Mouse (Mus musculus): ENCODE measurements around the gene Zcchc3. TPM values are rescaled to one million over a fixed set of nuclear protein-coding genes. Genes with fewer than 3 reads are reported as not detected.

Zcchc3 gene
- 47.7 and 49.8 TPM in 2 replicates for polyA plus RNA-seq (2016; fragmentation: Nextera tagmentation; extraction: Ambion mirVana)

GRCm38 (mm10) chr2:152414591-152415165 is at the start of gene Zcchc3:
Gene Zcchc3, minus strand, starts transcription at chr2:152415027.
- peak; percentile 93 for DNase-seq (ENCODE audit: low spot score)
- WGBS = under 1% methylated on average over 65 of the region's 65 CpGs
- Histone ChIP-seq H3K27me3 (ENCODE audit: low read depth, poor library complexity, severe bottlenecking) (no peaks in the 10 kb centered on the region), H3K4me1 (peaks cover 45% of the 10 kb centered on the region), H3K36me3 (peaks cover 8% of the 10 kb centered on the region; the same call in 1 of the 2 replicates), H3K9me3 (replicated peaks) (peaks cover 7% of the 10 kb centered on the region; the same call in 1 of the 2 replicates), H3K4me3 (peak within 1 kb of the TSS; percentile 84), H3K27ac (replicated peaks) (peak within 1 kb of the TSS; percentile 98)

- Histone ChIP-seq H3K4me1 (no peaks in the 10 kb centered on the region), H3K9me3 (replicated peaks) (no peaks in the 10 kb centered on the region), H3K27ac (replicated peaks) (no peak overlapping the region), H3K36me3 (no peaks in the 10 kb centered on the region), H3K4me3 (no peak overlapping the region), H3K27me3 (ENCODE audit: low read depth, poor library complexity, severe bottlenecking) (no peaks in the 10 kb centered on the region)
- whole genome bisulfite sequencing = 85% methylated on average over 13 of the region's 13 CpGs
- DNase-seq (ENCODE audit: low spot score) = no peak
Observed at GRCm38 (mm10) chr2:152459241-152459640, 44.4 kb upstream of the Zcchc3 start.

GRCm38 (mm10) chr2:152452101-152452781 is 37.4 kb upstream of the Zcchc3 start:
- peaks cover 11% of the 10 kb centered on the region for H3K4me1 ChIP-seq
- DNase-seq (ENCODE audit: low spot score) = no peak
- no peak overlapping the region for H3K27ac ChIP-seq (replicated peaks)
- H3K9me3 ChIP-seq (replicated peaks) = no peaks in the 10 kb centered on the region
- no peaks in the 10 kb centered on the region for H3K36me3 ChIP-seq
- H3K27me3 ChIP-seq (ENCODE audit: low read depth, poor library complexity, severe bottlenecking) = no peaks in the 10 kb centered on the region
- 79% methylated on average over 4 of the region's 4 CpGs for WGBS
- H3K4me3 ChIP-seq = no peak overlapping the region

GRCm38 (mm10) chr2:152450241-152450640 is 35.4 kb upstream of the Zcchc3 start:
- H3K36me3 ChIP-seq = no peaks in the 10 kb centered on the region
- no peak overlapping the region for H3K4me3 ChIP-seq
- DNase-seq (ENCODE audit: low spot score) = peak; percentile 59
- peaks cover 15% of the 10 kb centered on the region for H3K4me1 ChIP-seq
- no peak overlapping the region for H3K27ac ChIP-seq (replicated peaks)
- no peaks in the 10 kb centered on the region for H3K27me3 ChIP-seq (ENCODE audit: low read depth, poor library complexity, severe bottlenecking)
- WGBS = 8% methylated on average over 5 of the region's 5 CpGs
- H3K9me3 ChIP-seq (replicated peaks) = no peaks in the 10 kb centered on the region

GRCm38 (mm10) chr2:152447461-152447860 is 32.6 kb upstream of the Zcchc3 start:
- no peaks in the 10 kb centered on the region for H3K27me3 ChIP-seq (ENCODE audit: low read depth, poor library complexity, severe bottlenecking)
- 61% methylated on average over 5 of the region's 5 CpGs for WGBS
- H3K4me1 ChIP-seq = peaks cover 18% of the 10 kb centered on the region
- H3K9me3 ChIP-seq (replicated peaks) = no peaks in the 10 kb centered on the region
- no peaks in the 10 kb centered on the region for H3K36me3 ChIP-seq
- no peak overlapping the region for H3K4me3 ChIP-seq
- no peak overlapping the region for H3K27ac ChIP-seq (replicated peaks)
- no peak for DNase-seq (ENCODE audit: low spot score)

DNA sequence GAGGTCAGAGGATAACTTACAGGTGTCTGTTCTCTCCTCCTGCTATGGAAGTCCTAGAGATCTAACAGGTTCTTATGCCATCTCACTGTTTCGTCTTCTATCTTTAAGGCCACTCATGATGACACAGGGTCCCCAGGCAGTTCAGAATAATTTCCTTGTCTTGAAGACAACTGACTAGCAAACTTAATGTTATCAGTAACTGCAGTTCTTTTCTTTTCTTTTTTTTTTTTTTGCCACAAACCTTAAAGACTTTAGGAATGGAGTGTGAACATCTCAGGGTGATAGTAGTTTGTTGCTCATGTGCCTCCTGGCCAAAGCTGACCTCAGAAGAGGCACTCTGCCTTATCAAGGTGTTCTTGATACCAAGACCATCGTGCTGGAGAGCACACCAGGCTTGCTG is 31.8 kb upstream of the Zcchc3 start:
- no peaks in the 10 kb centered on the region for H3K27me3 ChIP-seq (ENCODE audit: low read depth, poor library complexity, severe bottlenecking)
- no peak overlapping the region for H3K27ac ChIP-seq (replicated peaks)
- H3K4me3 ChIP-seq = no peak overlapping the region
- no peaks in the 10 kb centered on the region for H3K9me3 ChIP-seq (replicated peaks)
- no peaks in the 10 kb centered on the region for H3K36me3 ChIP-seq
- H3K4me1 ChIP-seq = peaks cover 18% of the 10 kb centered on the region
- 79% methylated on average over 2 of the region's 2 CpGs for WGBS
- no peak for DNase-seq (ENCODE audit: low spot score)

DNA sequence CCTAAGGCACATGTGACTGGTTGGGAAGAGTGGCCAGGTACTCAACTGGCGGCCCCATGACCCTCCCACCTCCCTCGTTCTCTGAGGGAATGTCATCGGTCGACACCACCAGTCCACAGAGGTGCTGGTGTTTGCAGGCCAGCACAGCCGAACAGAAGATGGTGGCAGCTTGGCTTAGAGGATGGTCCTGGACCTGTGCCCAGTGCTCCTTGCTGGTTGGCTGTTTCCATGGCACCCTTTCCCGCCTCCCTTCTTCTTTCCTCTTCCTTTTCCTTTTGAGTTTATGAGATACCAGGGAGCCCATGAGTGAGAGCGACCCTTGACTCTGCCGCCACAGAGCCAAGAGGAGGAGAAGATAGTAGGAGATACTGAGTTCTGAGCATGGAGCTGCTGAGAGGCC is 28.5 kb upstream of the Zcchc3 start:
- WGBS = 90% methylated on average over 8 of the region's 8 CpGs
- Histone ChIP-seq H3K36me3 (no peaks in the 10 kb centered on the region), H3K4me3 (no peak overlapping the region), H3K4me1 (peaks cover 11% of the 10 kb centered on the region), H3K27ac (replicated peaks) (no peak overlapping the region), H3K9me3 (replicated peaks) (no peaks in the 10 kb centered on the region), H3K27me3 (ENCODE audit: low read depth, poor library complexity, severe bottlenecking) (no peaks in the 10 kb centered on the region)
- no peak for DNase-seq (ENCODE audit: low spot score)

DNA sequence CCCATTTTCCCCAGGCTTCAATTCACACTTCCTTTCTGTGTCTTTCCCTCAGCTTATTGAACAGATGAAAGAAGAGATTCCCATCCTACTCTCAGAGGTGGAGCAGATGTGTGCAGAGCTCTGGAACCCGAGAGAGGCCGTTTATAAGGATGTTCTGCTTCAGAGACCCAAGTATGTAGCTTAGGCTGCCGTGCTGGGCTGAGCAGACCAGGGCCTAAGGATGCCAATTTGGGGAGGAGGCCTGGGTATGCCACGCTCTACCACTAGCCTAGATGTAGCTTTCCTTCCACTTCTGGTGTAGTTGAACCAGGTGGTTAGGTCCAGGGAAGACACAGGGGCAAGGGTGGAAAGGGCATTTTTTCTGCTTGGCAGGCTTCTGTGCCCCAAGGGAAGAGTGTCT is 27.5 kb upstream of the Zcchc3 start:
- Histone ChIP-seq H3K9me3 (replicated peaks) (no peaks in the 10 kb centered on the region), H3K27ac (replicated peaks) (no peak overlapping the region), H3K4me1 (peaks cover 12% of the 10 kb centered on the region), H3K4me3 (no peak overlapping the region), H3K36me3 (no peaks in the 10 kb centered on the region), H3K27me3 (ENCODE audit: low read depth, poor library complexity, severe bottlenecking) (no peaks in the 10 kb centered on the region)
- DNase-seq (ENCODE audit: low spot score) = no peak
- WGBS = 77% methylated on average over 4 of the region's 4 CpGs

- no peak overlapping the region for H3K27ac ChIP-seq (replicated peaks)
Observed at GRCm38 (mm10) chr2:152439833-152440232, 25.0 kb upstream of the Zcchc3 start.

DNA sequence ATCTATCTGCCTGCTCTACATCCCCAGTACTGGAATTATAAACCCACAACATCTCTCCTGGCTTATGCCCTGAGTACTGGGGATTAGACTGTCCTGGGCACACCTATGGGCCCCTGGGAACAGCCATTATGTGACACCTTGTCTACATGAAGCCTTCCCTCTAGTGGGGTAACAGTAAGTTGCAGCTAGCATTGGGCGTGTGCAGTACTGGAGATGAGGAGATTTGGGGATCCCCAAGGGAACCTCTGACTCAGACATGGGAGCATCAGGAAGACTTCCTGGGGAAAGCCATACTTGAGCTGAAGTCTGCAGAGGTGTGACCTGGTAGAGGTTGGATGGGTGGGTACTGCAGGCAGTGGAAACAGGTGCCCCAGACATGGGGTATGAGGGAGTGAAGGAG is 24.1 kb upstream of the Zcchc3 start:
- peaks cover 10% of the 10 kb centered on the region for H3K4me1 ChIP-seq
- no peak overlapping the region for H3K4me3 ChIP-seq
- no peaks in the 10 kb centered on the region for H3K9me3 ChIP-seq (replicated peaks)
- H3K27me3 ChIP-seq (ENCODE audit: low read depth, poor library complexity, severe bottlenecking) = peaks cover 8% of the 10 kb centered on the region; the same call in 1 of the 2 replicates
- DNase-seq (ENCODE audit: low spot score) = no peak
- H3K36me3 ChIP-seq = no peaks in the 10 kb centered on the region
- 56% methylated on average over 1 of the region's 1 CpGs for WGBS
- no peak overlapping the region for H3K27ac ChIP-seq (replicated peaks)

More at GRCm38 (mm10) chr2:152439833-152440232, 25.0 kb upstream of the Zcchc3 start:
- Histone ChIP-seq H3K4me3 (no peak overlapping the region), H3K9me3 (replicated peaks) (no peaks in the 10 kb centered on the region), H3K4me1 (peaks cover 10% of the 10 kb centered on the region), H3K27me3 (ENCODE audit: low read depth, poor library complexity, severe bottlenecking) (peaks cover 8% of the 10 kb centered on the region; the same call in 1 of the 2 replicates), H3K36me3 (no peaks in the 10 kb centered on the region)
- no peak for DNase-seq (ENCODE audit: low spot score)
- WGBS = 79% methylated on average over 2 of the region's 2 CpGs

- H3K27me3 ChIP-seq (ENCODE audit: low read depth, poor library complexity, severe bottlenecking) = peaks cover 8% of the 10 kb centered on the region; the same call in 1 of the 2 replicates
- H3K4me1 ChIP-seq = peaks cover 15% of the 10 kb centered on the region
- DNase-seq (ENCODE audit: low spot score) = peak; percentile 86
- H3K36me3 ChIP-seq = no peaks in the 10 kb centered on the region
- 2% methylated on average over 23 of the region's 23 CpGs for WGBS
- peak overlapping the region; percentile 81 for H3K27ac ChIP-seq (replicated peaks)
- peak overlapping the region; percentile 53 for H3K4me3 ChIP-seq
- no peaks in the 10 kb centered on the region for H3K9me3 ChIP-seq (replicated peaks)
Observed at GRCm38 (mm10) chr2:152436983-152437860, 22.4 kb upstream of the Zcchc3 start.

DNA sequence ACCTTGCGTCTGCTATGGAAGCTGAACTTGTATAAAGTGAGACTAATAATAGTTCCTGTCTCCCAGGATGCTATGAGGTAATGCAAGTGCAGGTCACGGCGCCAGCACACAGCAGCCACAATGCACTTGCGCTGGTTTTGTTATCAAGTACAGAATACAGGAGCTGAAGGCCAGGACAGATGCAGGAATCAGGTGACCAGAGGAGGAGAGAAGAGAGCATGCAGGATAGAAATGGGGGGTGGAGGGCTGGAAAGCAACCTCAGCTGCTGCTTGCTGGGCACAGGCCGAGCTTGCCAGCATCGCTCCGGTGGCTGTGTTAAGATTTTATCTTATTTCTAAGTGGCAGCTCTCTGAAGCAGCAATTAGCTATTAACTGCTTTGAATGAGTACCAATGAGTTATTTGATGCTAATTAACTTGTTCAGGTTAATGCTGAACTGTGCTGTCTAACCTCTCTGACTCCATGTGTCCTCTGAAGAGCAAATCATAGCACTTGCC is 21.6 kb upstream of the Zcchc3 start:
- Histone ChIP-seq H3K36me3 (no peaks in the 10 kb centered on the region), H3K4me1 (peaks cover 15% of the 10 kb centered on the region), H3K27ac (replicated peaks) (no peak overlapping the region), H3K4me3 (no peak overlapping the region), H3K27me3 (ENCODE audit: low read depth, poor library complexity, severe bottlenecking) (peaks cover 8% of the 10 kb centered on the region; the same call in 1 of the 2 replicates), H3K9me3 (replicated peaks) (no peaks in the 10 kb centered on the region)
- WGBS = 83% methylated on average over 7 of the region's 7 CpGs
- no peak for DNase-seq (ENCODE audit: low spot score)
